Mouse (Mus musculus) neural tube, embryonic 10.5 days (tissue): ENCODE results near the gene 4933406M09Rik.

Experiments
- DNase-seq: peaks from one replicate; pipeline ENCODE4 v3.0.0-alpha.2; 2017; ENCODE audit warnings: low spot score; ENCODE audit errors: extremely low spot score

4933406M09Rik gene

GRCm38 (mm10) chr1:134381051-134381450, 4.7 kb upstream of the 4933406M09Rik start:
- DNase-seq = no peak

GRCm38 (mm10) chr1:134381795-134382625, 3.7 kb upstream of the 4933406M09Rik start:
- peak; percentile 31 for DNase-seq

GRCm38 (mm10) chr1:134384581-134384980, 1.2 kb upstream of the 4933406M09Rik start:
- DNase-seq = no peak

- no peak for DNase-seq
Observed at GRCm38 (mm10) chr1:134385176-134385575, 564 bp upstream of the 4933406M09Rik start.

- DNase-seq = no peak
Observed at GRCm38 (mm10) chr1:134393827-134394226, 8.1 kb downstream of the 4933406M09Rik start.

- no peak for DNase-seq
Observed at GRCm38 (mm10) chr1:134398210-134398609, 12.5 kb downstream of the 4933406M09Rik start.

- DNase-seq = no peak
Observed at GRCm38 (mm10) chr1:134399735-134400134, 14.0 kb downstream of the 4933406M09Rik start.

- DNase-seq = peak; percentile 91
Observed at GRCm38 (mm10) chr1:134405509-134406413, 20.0 kb downstream of the 4933406M09Rik start, which contains the start of gene Cyb5r1. TSS of gene Cyb5r1 (plus strand) at chr1:134405559.

- no peak for DNase-seq
Observed at GRCm38 (mm10) chr1:134406414-134406771, 20.7 kb downstream of the 4933406M09Rik start.

- no peak for DNase-seq
Observed at GRCm38 (mm10) chr1:134408080-134408479, 22.3 kb downstream of the 4933406M09Rik start.

GRCm38 (mm10) chr1:134411706-134412629, 26.2 kb downstream of the 4933406M09Rik start:
- DNase-seq = no peak

GRCm38 (mm10) chr1:134414038-134414437, 28.3 kb downstream of the 4933406M09Rik start:
- no peak for DNase-seq

- no peak for DNase-seq
Observed at GRCm38 (mm10) chr1:134414501-134415167, 28.9 kb downstream of the 4933406M09Rik start.

GRCm38 (mm10) chr1:134415168-134415831, 29.6 kb downstream of the 4933406M09Rik start, which contains the start of gene Adipor1:
TSS of gene Adipor1 (plus strand) at chr1:134415378.
- DNase-seq = peak; percentile 96

- no peak for DNase-seq
Observed at GRCm38 (mm10) chr1:134418414-134418975, 32.8 kb downstream of the 4933406M09Rik start.

- no peak for DNase-seq
Observed at GRCm38 (mm10) chr1:134419176-134419575, 33.4 kb downstream of the 4933406M09Rik start.

GRCm38 (mm10) chr1:134419751-134420458, 34.2 kb downstream of the 4933406M09Rik start:
- no peak for DNase-seq

GRCm38 (mm10) chr1:134423911-134424310, 38.2 kb downstream of the 4933406M09Rik start:
- DNase-seq = no peak

- DNase-seq = no peak
Observed at GRCm38 (mm10) chr1:134426289-134426688, 40.5 kb downstream of the 4933406M09Rik start.
